Mouse (Mus musculus) bone marrow macrophage, adult 2 months (primary cell): ENCODE measurements around the gene Plekho2. TPM values are rescaled to one million over a fixed set of nuclear protein-coding genes. Genes with fewer than 3 reads are reported as not detected.

Source experiments
- H3K27ac ChIP-seq: 2 replicates; pipeline ENCODE4 v1.5.1; 2012; ENCODE audit warnings: low read depth, low read length; ENCODE audit not compliant: insufficient read depth
- H3K4me1 ChIP-seq: 2 replicates; pipeline ENCODE4 v1.6.1; 2012; ENCODE audit warnings: low read length; ENCODE audit not compliant: control insufficient read depth, insufficient read depth
- H3K4me3 ChIP-seq: 2 replicates; pipeline ENCODE4 v1.5.1; 2012; ENCODE audit warnings: mild to moderate bottlenecking, low read length, moderate library complexity; ENCODE audit not compliant: insufficient read depth
- CTCF ChIP-seq: IDR thresholded peaks from 2 replicates; pipeline ENCODE4 v1.5.1; 2012; ENCODE audit warnings: low read depth, mild to moderate bottlenecking, low read length, moderate library complexity
- POLR2A ChIP-seq: IDR thresholded peaks from 2 replicates; pipeline ENCODE4 v1.6.1; 2012; ENCODE audit warnings: mild to moderate bottlenecking, low read depth, low read length, borderline replicate concordance
- polyA plus RNA-seq: library from polyadenylated mRNA; stranded (reverse); fragments of >200 nt; gene quantifications from 2 replicates; pipeline ENCODE4 v1.2.4, GENCODE M21; 2012; ENCODE audit not compliant: missing spikeins, insufficient read depth, insufficient read length

Gene Plekho2
- polyA plus RNA-seq, 1 experiment: 213 TPM

- H3K27ac ChIP-seq: peak overlapping the region; percentile 92
- peak overlapping the region; percentile 16 for H3K4me3 ChIP-seq
- peaks cover 47% of the 10 kb centered on the region for H3K4me1 ChIP-seq
- TF ChIP-seq CTCF: no peak
These were observed 5.1 kb downstream of the Plekho2 start for GRCm38 (mm10) chr9:65574513-65575392.

GRCm38 (mm10) chr9:65572837-65573236 lies 7.0 kb downstream of the Plekho2 start:
- peak overlapping the region; percentile 17; the same call in 1 of the 2 replicates for H3K27ac ChIP-seq
- TF ChIP-seq CTCF: no peak
- TF ChIP-seq POLR2A: no peak
- no peak overlapping the region for H3K4me3 ChIP-seq
- peaks cover 62% of the 10 kb centered on the region for H3K4me1 ChIP-seq

DNA sequence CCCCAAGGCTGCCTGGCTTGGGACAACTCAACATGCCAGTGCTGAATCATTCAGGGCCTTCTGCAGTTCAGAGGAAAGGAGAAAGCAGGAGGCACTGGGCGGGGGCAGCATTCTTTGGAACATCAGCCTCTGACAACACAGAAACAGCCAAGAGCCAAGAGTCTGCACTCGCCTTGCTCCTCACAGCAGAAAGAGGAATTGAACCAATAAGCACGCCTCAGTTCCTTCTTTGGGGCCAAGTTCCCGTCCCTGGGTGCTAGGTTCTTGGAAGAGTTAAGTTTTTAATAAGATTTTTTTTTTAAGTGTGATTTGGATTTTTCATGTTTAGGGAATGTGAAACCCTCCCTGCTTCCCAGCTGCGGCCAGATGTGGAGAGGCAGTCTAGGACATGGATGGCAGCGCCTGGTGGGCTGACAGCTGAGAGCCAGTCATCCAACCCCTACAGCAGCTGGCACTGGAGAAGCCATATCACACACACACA lies 10.3 kb downstream of the Plekho2 start:
- peaks cover 68% of the 10 kb centered on the region for H3K4me1 ChIP-seq
- no peak overlapping the region for H3K4me3 ChIP-seq
- TF ChIP-seq CTCF: no peak
- no peak for TF ChIP-seq POLR2A
- peak overlapping the region; percentile 88 for H3K27ac ChIP-seq

DNA sequence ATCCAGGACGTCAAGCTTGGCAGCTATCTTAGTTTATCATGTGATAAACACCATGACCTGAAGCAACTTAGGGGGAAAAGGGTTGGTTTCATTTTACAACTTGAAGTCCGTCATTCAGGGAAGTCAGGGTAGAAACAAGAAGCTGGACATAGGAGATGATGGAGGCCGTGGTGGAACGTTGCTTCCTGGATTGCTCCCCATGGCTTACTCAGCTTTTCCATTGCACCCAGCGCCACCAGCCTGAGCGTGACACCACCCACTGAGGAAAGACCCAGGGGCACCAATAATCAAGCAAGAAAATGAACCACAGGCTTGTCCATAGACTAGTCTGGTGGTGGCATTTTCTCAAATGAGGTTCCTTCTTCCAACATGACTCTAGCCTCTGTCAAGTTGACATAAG lies 11.1 kb downstream of the Plekho2 start:
- TF ChIP-seq CTCF: no peak
- TF ChIP-seq POLR2A: no peak
- peaks cover 73% of the 10 kb centered on the region for H3K4me1 ChIP-seq
- peak overlapping the region; percentile 88 for H3K27ac ChIP-seq
- no peak overlapping the region for H3K4me3 ChIP-seq

DNA sequence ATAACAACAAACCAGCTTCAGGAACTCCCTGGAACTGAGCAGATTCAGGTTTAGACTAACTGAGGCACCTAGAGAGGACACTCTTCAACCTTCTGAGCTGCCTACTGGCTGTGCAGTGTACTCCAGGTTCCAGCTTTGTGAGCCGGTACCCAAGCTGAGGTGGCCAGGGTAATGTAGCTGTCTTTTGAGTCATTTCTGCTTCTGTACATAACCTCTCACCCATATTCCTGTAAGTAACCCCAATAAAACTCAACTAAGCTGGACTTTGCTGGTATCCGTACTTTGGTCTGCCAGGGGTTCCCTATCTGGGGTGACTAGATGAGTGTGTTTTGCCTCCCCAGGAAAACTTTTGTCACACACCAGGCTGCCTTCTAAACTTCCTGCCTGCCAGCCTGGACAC lies 15.1 kb downstream of the Plekho2 start:
- peaks cover 79% of the 10 kb centered on the region for H3K4me1 ChIP-seq
- H3K27ac ChIP-seq: peak overlapping the region; percentile 60

GRCm38 (mm10) chr9:65563073-65563472 lies 16.8 kb downstream of the Plekho2 start:
- Histone ChIP-seq H3K4me3 (no peak overlapping the region), H3K4me1 (peaks cover 80% of the 10 kb centered on the region), H3K27ac (peak overlapping the region; percentile 76)
- no peak for TF ChIP-seq POLR2A
- no peak for TF ChIP-seq CTCF

More for the DNA sequence above, 15.1 kb downstream of the Plekho2 start:
- no peak overlapping the region for H3K4me3 ChIP-seq
- TF ChIP-seq POLR2A (no peak), CTCF (no peak)

DNA sequence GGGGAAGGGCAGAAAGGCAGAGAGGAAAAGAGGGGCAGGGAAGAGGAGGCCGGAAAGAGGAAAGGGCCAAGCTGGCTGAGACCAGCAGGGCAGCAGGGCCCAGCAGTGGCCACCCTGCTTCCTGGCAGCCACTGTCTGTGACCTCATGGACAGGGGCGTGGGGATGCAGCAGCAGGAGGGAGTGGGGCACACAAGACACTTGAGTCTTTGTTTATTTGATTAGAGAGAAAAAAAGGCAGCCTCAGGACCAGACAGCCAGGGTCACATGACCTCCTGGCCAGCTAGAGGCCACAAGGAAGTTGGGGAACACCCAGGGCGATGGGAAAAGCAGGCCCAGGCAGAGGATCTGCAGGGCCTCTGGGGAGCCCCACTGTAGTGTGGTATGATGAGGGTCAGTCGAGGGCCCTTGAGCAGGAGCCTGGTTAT lies 17.7 kb downstream of the Plekho2 start:
- H3K27ac ChIP-seq: peak overlapping the region; percentile 76
- TF ChIP-seq CTCF (no peak), POLR2A (no peak)
- peaks cover 80% of the 10 kb centered on the region for H3K4me1 ChIP-seq
- no peak overlapping the region for H3K4me3 ChIP-seq

GRCm38 (mm10) chr9:65561016-65561415 lies 18.8 kb downstream of the Plekho2 start:
- Histone ChIP-seq H3K27ac (peak overlapping the region; percentile 76), H3K4me1 (peaks cover 73% of the 10 kb centered on the region), H3K4me3 (no peak overlapping the region)

DNA sequence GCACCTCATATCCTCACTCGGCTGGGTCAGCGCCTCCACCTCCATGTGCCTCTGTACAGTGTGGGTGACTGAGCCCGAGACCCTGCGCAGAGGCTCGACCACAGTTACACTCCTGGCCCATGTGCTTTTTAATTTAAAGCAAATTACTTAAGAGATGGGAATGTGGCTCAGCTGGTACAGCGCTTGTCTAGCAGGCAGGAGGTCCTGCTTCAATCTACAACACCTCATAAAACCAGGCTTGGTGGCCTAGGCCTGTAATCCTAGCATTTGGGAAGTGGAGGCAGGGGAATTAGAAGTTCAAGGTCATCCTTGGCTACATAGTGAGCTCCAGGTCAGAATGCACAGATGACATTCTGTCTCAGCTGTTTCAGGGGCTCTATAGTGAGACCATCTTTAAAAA lies 21.0 kb downstream of the Plekho2 start:
- Histone ChIP-seq H3K4me3 (no peak overlapping the region), H3K4me1 (peaks cover 73% of the 10 kb centered on the region), H3K27ac (no peak overlapping the region)
- no peak for TF ChIP-seq CTCF
- TF ChIP-seq POLR2A: no peak

More at GRCm38 (mm10) chr9:65561016-65561415, 18.8 kb downstream of the Plekho2 start:
- no peak for TF ChIP-seq POLR2A
- no peak for TF ChIP-seq CTCF

GRCm38 (mm10) chr9:65556979-65557378 lies 22.9 kb downstream of the Plekho2 start:
- no peak overlapping the region for H3K4me3 ChIP-seq
- TF ChIP-seq POLR2A (no peak), CTCF (no peak)
- H3K27ac ChIP-seq: no peak overlapping the region
- peaks cover 72% of the 10 kb centered on the region for H3K4me1 ChIP-seq
